Mouse (Mus musculus): ENCODE results near the gene Mdga1. TPM values are rescaled to one million over a fixed set of nuclear protein-coding genes. Genes with fewer than 3 reads are reported as not detected.
"Not testable (repeated sequence)": the region's sequence is repeated elsewhere in the genome, so short reads cannot be mapped to it uniquely, and the experiment has no call there.

Gene Mdga1
- polyA plus RNA-seq, 1 experiment: 2.0 TPM

DNA sequence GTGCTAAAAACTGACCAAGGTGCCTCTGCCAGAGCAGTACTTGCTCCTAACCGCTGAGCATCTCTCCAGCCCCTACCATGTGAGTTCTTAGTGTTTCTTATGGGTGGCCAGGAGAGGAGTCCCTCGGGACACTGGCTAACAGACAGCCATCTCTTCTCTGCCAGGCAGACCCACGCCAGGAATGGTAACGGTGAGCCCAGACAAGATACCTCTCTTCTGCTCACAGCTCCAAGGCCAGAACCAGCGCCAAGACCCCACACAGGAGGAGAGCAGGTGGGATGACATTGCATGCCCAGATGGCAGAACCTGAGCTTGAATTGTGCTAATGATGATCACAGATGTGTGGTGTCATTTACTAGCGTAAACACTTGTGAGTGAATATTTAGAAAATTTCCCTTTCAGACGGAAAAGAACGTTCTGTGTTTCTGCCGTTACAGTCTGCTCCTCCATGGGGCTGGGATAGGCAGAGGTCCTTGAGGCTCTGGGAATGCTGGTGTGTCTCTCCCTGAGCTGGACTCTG is 178.3 kb downstream of the Mdga1 start:
- no peak for TF ChIP-seq CEBPB (IDR thresholded peaks at IDR 0.05; ENCODE audit: low read depth)
- H3ac ChIP-seq (ENCODE audit: control insufficient read depth, insufficient read length, low read depth): no peak overlapping the region
- H3K79me3 ChIP-seq (ENCODE audit: low read depth): no peaks in the 10 kb centered on the region
- H3K4me3 ChIP-seq (ENCODE audit: insufficient read depth, poor library complexity, severe bottlenecking): no peak overlapping the region
- H3K36me3 ChIP-seq (ENCODE audit: control insufficient read depth, insufficient read depth): no peaks in the 10 kb centered on the region
- H3K79me2 ChIP-seq (ENCODE audit: control insufficient read depth, insufficient read depth): no peaks in the 10 kb centered on the region
- peaks cover 19% of the 10 kb centered on the region for H3K27me3 ChIP-seq (ENCODE audit: control insufficient read depth, insufficient read depth, insufficient read length)

DNA sequence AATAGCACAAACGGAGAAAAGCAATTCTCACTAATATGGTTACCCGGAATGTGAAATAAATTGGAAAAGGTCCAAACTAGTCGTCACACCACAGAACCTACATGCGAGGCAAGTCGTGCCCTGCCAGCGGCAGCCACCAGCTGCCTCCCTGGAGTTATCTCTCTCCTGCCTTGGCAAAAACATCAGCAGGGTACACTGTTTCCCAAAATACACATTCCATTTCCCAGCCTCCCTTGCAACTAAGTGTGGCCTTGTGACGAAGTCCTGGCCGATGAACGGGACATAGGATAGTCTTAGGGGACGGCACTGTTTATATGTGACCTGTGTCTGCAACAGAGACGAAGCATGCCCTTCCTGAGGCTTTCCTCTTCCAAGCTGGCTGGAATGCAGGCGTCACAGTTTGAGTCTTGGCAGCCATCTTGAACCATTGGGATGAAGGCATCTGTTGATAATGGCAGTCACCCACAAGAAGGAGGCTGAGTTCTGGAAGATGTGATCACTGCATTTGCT is 179.6 kb downstream of the Mdga1 start:
- Histone ChIP-seq H3K27me3 (ENCODE audit: control insufficient read depth, insufficient read depth, insufficient read length) (peaks cover 16% of the 10 kb centered on the region), H3K4me3 (ENCODE audit: insufficient read depth, poor library complexity, severe bottlenecking) (no peak overlapping the region), H3ac (ENCODE audit: control insufficient read depth, insufficient read length, low read depth) (no peak overlapping the region), H3K79me2 (ENCODE audit: control insufficient read depth, insufficient read depth) (no peaks in the 10 kb centered on the region), H3K36me3 (ENCODE audit: control insufficient read depth, insufficient read depth) (no peaks in the 10 kb centered on the region), H3K79me3 (ENCODE audit: low read depth) (no peaks in the 10 kb centered on the region)
- TF ChIP-seq MAX (IDR thresholded peaks at IDR 0.05) (no peak), MYOG (IDR thresholded peaks at IDR 0.05; ENCODE audit: control insufficient read depth, extremely low read depth, insufficient read length) (no peak), CEBPB (IDR thresholded peaks at IDR 0.05; ENCODE audit: low read depth) (no peak), CTCF (IDR thresholded peaks at IDR 0.05; ENCODE audit: control insufficient read depth, insufficient read depth, insufficient read length) (no peak), FOSL1 (IDR thresholded peaks at IDR 0.05; ENCODE audit: insufficient read depth, low read length, poor library complexity, severe bottlenecking) (no peak), USF1 (IDR thresholded peaks at IDR 0.05; ENCODE audit: low read depth) (no peak), MYOD1 (IDR thresholded peaks at IDR 0.05; ENCODE audit: control insufficient read depth, insufficient read length, low read depth) (no peak)

DNA sequence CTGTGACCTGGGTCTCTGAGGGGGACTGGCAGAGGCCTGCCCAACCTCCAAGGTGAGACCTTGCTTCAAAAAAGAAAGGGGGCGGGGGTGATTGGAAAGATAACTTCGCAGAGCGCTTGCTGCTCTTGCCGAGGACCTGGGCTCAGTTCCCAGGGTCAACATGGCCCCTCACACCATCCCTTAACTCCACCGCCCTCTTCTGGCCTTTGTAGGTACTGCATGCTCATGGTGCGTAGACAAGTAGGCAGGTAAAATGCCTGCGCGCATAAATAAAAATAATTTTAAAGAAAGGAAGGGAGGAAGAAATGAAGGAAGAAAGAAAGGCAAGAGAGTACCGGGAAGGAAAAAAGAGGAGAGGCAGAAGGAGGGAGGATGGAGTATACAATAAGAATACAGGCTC is 180.2 kb downstream of the Mdga1 start:
- Histone ChIP-seq H3ac (ENCODE audit: control insufficient read depth, insufficient read length, low read depth) (no peak overlapping the region), H3K79me2 (ENCODE audit: control insufficient read depth, insufficient read depth) (no peaks in the 10 kb centered on the region), H3K4me3 (ENCODE audit: insufficient read depth, poor library complexity, severe bottlenecking) (no peak overlapping the region), H3K27me3 (ENCODE audit: control insufficient read depth, insufficient read depth, insufficient read length) (peaks cover 10% of the 10 kb centered on the region), H3K36me3 (ENCODE audit: control insufficient read depth, insufficient read depth) (no peaks in the 10 kb centered on the region), H3K79me3 (ENCODE audit: low read depth) (no peaks in the 10 kb centered on the region)
- TF ChIP-seq MYOD1 (IDR thresholded peaks at IDR 0.05; ENCODE audit: control insufficient read depth, insufficient read length, low read depth): no peak

DNA sequence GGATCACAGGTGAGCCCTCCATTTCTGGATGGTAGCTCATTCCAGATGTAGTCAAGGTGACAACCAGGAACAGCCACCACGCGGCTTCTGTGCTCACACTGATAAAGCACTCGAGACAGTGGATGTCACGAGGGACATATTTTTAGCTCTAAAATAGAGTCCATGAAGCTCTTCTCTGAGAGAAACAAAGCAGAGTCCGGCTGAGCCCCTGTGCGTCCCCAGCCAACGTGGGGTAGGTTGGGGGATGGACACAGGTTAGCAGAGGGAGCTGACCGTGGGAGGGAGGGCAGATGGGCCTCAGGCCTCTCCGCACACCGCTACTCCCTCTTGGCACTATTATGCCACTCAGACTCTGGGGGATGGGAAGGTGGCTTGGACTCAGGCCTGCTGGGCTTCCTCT is 181.3 kb downstream of the Mdga1 start:
- no peaks in the 10 kb centered on the region for H3K36me3 ChIP-seq (ENCODE audit: control insufficient read depth, insufficient read depth)
- no peak for TF ChIP-seq MYOG (IDR thresholded peaks at IDR 0.05; ENCODE audit: control insufficient read depth, extremely low read depth, insufficient read length)
- H3K79me3 ChIP-seq (ENCODE audit: low read depth): no peaks in the 10 kb centered on the region
- H3K27me3 ChIP-seq (ENCODE audit: control insufficient read depth, insufficient read depth, insufficient read length): peaks cover 8% of the 10 kb centered on the region
- no peak overlapping the region for H3ac ChIP-seq (ENCODE audit: control insufficient read depth, insufficient read length, low read depth)
- H3K4me3 ChIP-seq (ENCODE audit: insufficient read depth, poor library complexity, severe bottlenecking): no peak overlapping the region
- no peaks in the 10 kb centered on the region for H3K79me2 ChIP-seq (ENCODE audit: control insufficient read depth, insufficient read depth)

DNA sequence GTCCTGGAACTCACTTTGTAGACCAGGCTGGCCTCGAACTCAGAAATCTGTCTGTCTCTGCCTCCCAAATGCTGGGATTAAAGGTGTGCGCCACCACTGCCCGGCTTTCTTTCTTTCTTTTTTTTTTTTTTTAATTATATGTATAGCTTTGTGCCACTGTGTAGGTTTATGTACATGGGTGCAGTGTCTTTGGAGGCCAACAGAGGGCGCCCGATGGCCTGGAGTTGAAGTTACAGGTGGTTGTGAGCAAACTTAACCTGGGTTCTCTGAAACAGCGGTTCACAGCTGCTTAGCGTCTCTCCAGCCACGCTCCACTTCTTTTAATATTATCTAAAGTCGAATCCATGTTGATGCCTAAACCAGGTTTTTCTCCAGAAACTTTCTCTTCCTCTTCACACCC is 185.1 kb downstream of the Mdga1 start:
- no peaks in the 10 kb centered on the region for H3K79me2 ChIP-seq (ENCODE audit: control insufficient read depth, insufficient read depth)
- TF ChIP-seq MYOG (IDR thresholded peaks at IDR 0.05; ENCODE audit: control insufficient read depth, extremely low read depth, insufficient read length): no peak
- TF ChIP-seq USF1 (IDR thresholded peaks at IDR 0.05; ENCODE audit: low read depth): no peak
- no peak for TF ChIP-seq FOSL1 (IDR thresholded peaks at IDR 0.05; ENCODE audit: insufficient read depth, low read length, poor library complexity, severe bottlenecking)
- no peak for TF ChIP-seq MYOD1 (IDR thresholded peaks at IDR 0.05; ENCODE audit: control insufficient read depth, insufficient read length, low read depth)
- TF ChIP-seq CTCF (IDR thresholded peaks at IDR 0.05; ENCODE audit: control insufficient read depth, insufficient read depth, insufficient read length): no peak
- TF ChIP-seq MAX (IDR thresholded peaks at IDR 0.05): no peak
- H3ac ChIP-seq (ENCODE audit: control insufficient read depth, insufficient read length, low read depth): no peak overlapping the region
- H3K36me3 ChIP-seq (ENCODE audit: control insufficient read depth, insufficient read depth): no peaks in the 10 kb centered on the region
- H3K4me3 ChIP-seq (ENCODE audit: insufficient read depth, poor library complexity, severe bottlenecking): no peak overlapping the region
- no peaks in the 10 kb centered on the region for H3K79me3 ChIP-seq (ENCODE audit: low read depth)
- H3K27me3 ChIP-seq (ENCODE audit: control insufficient read depth, insufficient read depth, insufficient read length): peaks cover 8% of the 10 kb centered on the region

DNA sequence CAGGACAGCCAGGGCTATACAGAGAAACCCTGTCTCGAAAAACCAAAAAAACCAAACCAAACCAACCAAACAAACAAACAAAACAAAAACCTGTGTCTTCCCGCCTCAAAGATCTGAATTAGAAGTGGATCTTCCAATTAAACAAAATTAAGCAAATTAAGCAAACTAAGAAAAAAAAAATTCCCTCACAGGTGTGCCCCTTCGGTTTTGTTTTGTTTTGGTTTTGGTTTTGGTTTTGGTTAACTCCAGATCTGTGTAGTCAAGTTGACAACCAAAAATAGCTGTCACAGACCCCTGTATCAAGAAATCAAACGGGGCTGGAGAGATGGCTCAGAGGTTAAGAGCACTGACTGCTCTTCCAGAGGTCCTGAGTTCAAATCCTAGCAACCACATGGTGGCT is 188.4 kb downstream of the Mdga1 start:
- H3K36me3 ChIP-seq (ENCODE audit: control insufficient read depth, insufficient read depth); H3K4me3 ChIP-seq (ENCODE audit: insufficient read depth, poor library complexity, severe bottlenecking); H3ac ChIP-seq (ENCODE audit: control insufficient read depth, insufficient read length, low read depth); H3K79me2 ChIP-seq (ENCODE audit: control insufficient read depth, insufficient read depth); H3K79me3 ChIP-seq (ENCODE audit: low read depth): not testable (repeated sequence)
- H3K27me3 ChIP-seq (ENCODE audit: control insufficient read depth, insufficient read depth, insufficient read length): peaks cover 22% of the 10 kb centered on the region

DNA sequence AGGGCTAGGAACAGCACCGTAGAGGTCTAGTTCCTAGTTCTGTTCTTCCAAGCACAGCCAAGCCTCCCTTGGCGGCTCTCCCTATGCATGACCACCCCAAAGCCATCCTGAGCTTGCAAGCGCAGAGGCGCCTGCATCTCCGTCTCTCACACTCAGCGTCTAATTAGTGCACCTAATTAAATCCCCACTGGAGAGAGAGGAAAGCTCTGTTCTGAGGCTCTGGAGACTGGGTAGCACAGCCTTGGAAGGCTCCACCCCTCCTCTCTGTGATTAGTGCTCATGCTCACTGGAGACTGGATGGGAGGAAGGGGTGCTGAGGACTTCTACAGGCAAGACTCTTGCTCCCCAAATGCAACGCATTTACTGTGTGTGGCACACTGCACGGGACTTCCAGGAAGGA is 191.9 kb downstream of the Mdga1 start:
- no peak overlapping the region for H3ac ChIP-seq (ENCODE audit: control insufficient read depth, insufficient read length, low read depth)
- H3K79me3 ChIP-seq (ENCODE audit: low read depth): no peaks in the 10 kb centered on the region
- TF ChIP-seq MAX (IDR thresholded peaks at IDR 0.05): no peak
- TF ChIP-seq FOSL1 (IDR thresholded peaks at IDR 0.05; ENCODE audit: insufficient read depth, low read length, poor library complexity, severe bottlenecking): no peak
- no peak for TF ChIP-seq CEBPB (IDR thresholded peaks at IDR 0.05; ENCODE audit: low read depth)
- TF ChIP-seq CTCF (IDR thresholded peaks at IDR 0.05; ENCODE audit: control insufficient read depth, insufficient read depth, insufficient read length): no peak
- no peak for TF ChIP-seq MYOD1 (IDR thresholded peaks at IDR 0.05; ENCODE audit: control insufficient read depth, insufficient read length, low read depth)
- TF ChIP-seq USF1 (IDR thresholded peaks at IDR 0.05; ENCODE audit: low read depth): no peak
- TF ChIP-seq MYOG (IDR thresholded peaks at IDR 0.05; ENCODE audit: control insufficient read depth, extremely low read depth, insufficient read length): no peak
- H3K4me3 ChIP-seq (ENCODE audit: insufficient read depth, poor library complexity, severe bottlenecking): no peak overlapping the region
- H3K79me2 ChIP-seq (ENCODE audit: control insufficient read depth, insufficient read depth): no peaks in the 10 kb centered on the region
- peaks cover 31% of the 10 kb centered on the region for H3K27me3 ChIP-seq (ENCODE audit: control insufficient read depth, insufficient read depth, insufficient read length)
- H3K36me3 ChIP-seq (ENCODE audit: control insufficient read depth, insufficient read depth): no peaks in the 10 kb centered on the region

Other genes starting within 250 kb of the Mdga1 start
- gene Zfand3, start 34.6 kb upstream of the Mdga1 start, polyA plus RNA-seq (2012; fragmentation: generic; extraction: Trizol): 78.6 TPM